Mouse (Mus musculus) heart, embryonic 13.5 days (tissue): ENCODE data around the gene Bpifb9a. TPM values are rescaled to one million over a fixed set of nuclear protein-coding genes. Genes with fewer than 3 reads are reported as not detected.
"Not testable (repeated sequence)": the region's sequence is repeated elsewhere in the genome, so short reads cannot be mapped to it uniquely, and the experiment has no call there.

Source experiments
- ATAC-seq: fragments of 200-750 bp; cut with Nextera tagmentation; 2 replicates; pipeline ENCODE4 v1.8.0; 2017; ENCODE audit warnings: moderate TSS enrichment; ENCODE audit not compliant: insufficient number of reproducible peaks, low FRiP score, low TSS enrichment; ENCODE audit errors: extremely low read depth
- H3K27ac ChIP-seq: fragments of 300-500 bp; sonication (generic); replicated peaks from 2 replicates; pipeline ENCODE4 v1.5.1; 2015; ENCODE audit warnings: moderate library complexity, mild to moderate bottlenecking, inconsistent platforms
- H3K27me3 ChIP-seq: fragments of 300-500 bp; sonication (generic); replicated peaks from 2 replicates; pipeline ENCODE4 v1.6.1; 2015; ENCODE audit warnings: mild to moderate bottlenecking, inconsistent platforms
- H3K36me3 ChIP-seq: fragments of 300-500 bp; sonication (generic); 2 replicates; pipeline ENCODE4 v1.6.1; 2015; ENCODE audit warnings: mild to moderate bottlenecking, inconsistent platforms
- H3K4me1 ChIP-seq: fragments of 300-500 bp; sonication (generic); 2 replicates; pipeline ENCODE4 v1.6.1; 2015; ENCODE audit warnings: inconsistent platforms
- H3K4me2 ChIP-seq: fragments of 300-500 bp; sonication (generic); 2 replicates; pipeline ENCODE4 v1.6.1; 2015; ENCODE audit warnings: inconsistent platforms, mild to moderate bottlenecking, moderate library complexity
- H3K4me3 ChIP-seq: fragments of 300-500 bp; sonication (generic); 2 replicates; pipeline ENCODE4 v1.5.1; 2015; ENCODE audit warnings: moderate library complexity, mild to moderate bottlenecking, inconsistent platforms
- H3K9ac ChIP-seq: fragments of 300-500 bp; sonication (generic); 2 replicates; pipeline ENCODE4 v1.6.1; 2015; ENCODE audit warnings: inconsistent platforms, mild to moderate bottlenecking, moderate library complexity
- H3K9me3 ChIP-seq: fragments of 300-500 bp; sonication (generic); 2 replicates; pipeline ENCODE4 v1.6.1; 2016; ENCODE audit warnings: inconsistent platforms
- WGBS: fragments of 180-500 bp; shearing (Covaris S2); methylation state at CpG from one replicate; pipeline ENCODE4 v1.1.7; 2015; ENCODE audit warnings: mixed read lengths; 5-methylcytosine and 5-hydroxymethylcytosine counted together
- polyA plus RNA-seq: library from polyadenylated mRNA; unstranded; fragments of >200 nt; fragmentation: Nextera tagmentation; extraction: Ambion mirVana; gene quantifications from 2 replicates; pipeline ENCODE4 v1.2.1, GENCODE M21; 2015

Bpifb9a gene
- polyA plus RNA-seq = not detected in 2 replicates

- H3K4me1 ChIP-seq, H3K27ac ChIP-seq, H3K36me3 ChIP-seq, H3K4me3 ChIP-seq, H3K9ac ChIP-seq, H3K4me2 ChIP-seq, ATAC-seq, H3K27me3 ChIP-seq, H3K9me3 ChIP-seq: not testable (repeated sequence)
- WGBS = 78% methylated on average over 5 of the region's 5 CpGs
Measured at GRCm38 (mm10) chr2:154257554-154257953, at the start of gene Bpifb9a. Gene Bpifb9a (plus strand): TSS chr2:154257854.

GRCm38 (mm10) chr2:154209112-154209511 is 48.5 kb upstream of the Bpifb9a start:
- Histone ChIP-seq H3K9me3 (no peaks in the 10 kb centered on the region), H3K4me2 (no peak overlapping the region), H3K36me3 (no peaks in the 10 kb centered on the region), H3K9ac (no peak overlapping the region), H3K4me3 (no peak overlapping the region), H3K4me1 (peaks cover 16% of the 10 kb centered on the region), H3K27ac (no peak overlapping the region), H3K27me3 (peaks cover 13% of the 10 kb centered on the region)
- no peak for ATAC-seq
- WGBS = 4% methylated on average over 3 of the region's 3 CpGs

GRCm38 (mm10) chr2:154211121-154211520 is 46.5 kb upstream of the Bpifb9a start:
- no peak for ATAC-seq
- H3K9ac ChIP-seq = no peak overlapping the region
- H3K36me3 ChIP-seq = no peaks in the 10 kb centered on the region
- no peak overlapping the region for H3K4me3 ChIP-seq
- no peak overlapping the region for H3K27ac ChIP-seq
- 47% methylated on average over 1 of the region's 1 CpGs for WGBS
- H3K27me3 ChIP-seq = peaks cover 10% of the 10 kb centered on the region
- peaks cover 19% of the 10 kb centered on the region for H3K4me1 ChIP-seq
- H3K4me2 ChIP-seq = no peak overlapping the region
- H3K9me3 ChIP-seq = no peaks in the 10 kb centered on the region

GRCm38 (mm10) chr2:154211881-154212280 is 45.8 kb upstream of the Bpifb9a start:
- Histone ChIP-seq H3K9me3 (no peaks in the 10 kb centered on the region), H3K4me3 (no peak overlapping the region), H3K27ac (no peak overlapping the region), H3K9ac (no peak overlapping the region), H3K27me3 (peaks cover 10% of the 10 kb centered on the region), H3K4me1 (peaks cover 13% of the 10 kb centered on the region), H3K36me3 (no peaks in the 10 kb centered on the region), H3K4me2 (no peak overlapping the region)
- 85% methylated on average over 4 of the region's 4 CpGs for WGBS
- ATAC-seq = no peak

- Histone ChIP-seq H3K27me3 (peaks cover 15% of the 10 kb centered on the region), H3K36me3 (no peaks in the 10 kb centered on the region), H3K9me3 (no peaks in the 10 kb centered on the region), H3K27ac (no peak overlapping the region), H3K9ac (no peak overlapping the region), H3K4me1 (0 out of 2 replicates have a peak, but pooled peaks cover 3% of the 10 kb centered on the region), H3K4me2 (no peak overlapping the region), H3K4me3 (no peak overlapping the region)
- ATAC-seq = no peak
- 10% methylated on average over 5 of the region's 5 CpGs for WGBS
Measured at GRCm38 (mm10) chr2:154215191-154215590, 42.5 kb upstream of the Bpifb9a start.

- Histone ChIP-seq H3K27ac (no peak overlapping the region), H3K36me3 (no peaks in the 10 kb centered on the region), H3K4me1 (peaks cover 27% of the 10 kb centered on the region), H3K9me3 (no peaks in the 10 kb centered on the region), H3K9ac (no peak overlapping the region), H3K4me2 (no peak overlapping the region), H3K27me3 (0 out of 2 replicates have a peak, but pooled peaks cover 5% of the 10 kb centered on the region), H3K4me3 (no peak overlapping the region)
- no peak for ATAC-seq
- WGBS = 69% methylated on average over 5 of the region's 5 CpGs
Measured at GRCm38 (mm10) chr2:154219950-154220349, 37.7 kb upstream of the Bpifb9a start.

GRCm38 (mm10) chr2:154223265-154223916 is 34.3 kb upstream of the Bpifb9a start, which contains the start of gene Bpifb5:
Gene Bpifb5 (plus strand): TSS chr2:154223742.
- WGBS = 7% methylated on average over 14 of the region's 14 CpGs
- H3K4me1 ChIP-seq = peaks cover 43% of the 10 kb centered on the region
- ATAC-seq = no peak; the same call in 1 of the 2 replicates
- H3K9me3 ChIP-seq = no peaks in the 10 kb centered on the region
- H3K27me3 ChIP-seq = no peaks in the 10 kb centered on the region
- H3K4me3 ChIP-seq = no peak within 1 kb of the TSS
- 0 out of 2 replicates have a peak within 1 kb of the TSS, but pooled peaks have one; percentile 12 for H3K27ac ChIP-seq
- H3K9ac ChIP-seq = no peak within 1 kb of the TSS
- H3K36me3 ChIP-seq = no peaks in the 10 kb centered on the region
- H3K4me2 ChIP-seq = peak within 1 kb of the TSS; percentile 47

GRCm38 (mm10) chr2:154223917-154224273 is 33.8 kb upstream of the Bpifb9a start:
- H3K4me2 ChIP-seq = peak overlapping the region; percentile 47
- H3K27ac ChIP-seq = 0 out of 2 replicates have a peak overlapping the region, but pooled peaks have one; percentile 12
- no peak overlapping the region for H3K4me3 ChIP-seq
- ATAC-seq = no peak
- no peaks in the 10 kb centered on the region for H3K36me3 ChIP-seq
- no peaks in the 10 kb centered on the region for H3K9me3 ChIP-seq
- no peak overlapping the region for H3K9ac ChIP-seq
- H3K4me1 ChIP-seq = peaks cover 43% of the 10 kb centered on the region
- no peaks in the 10 kb centered on the region for H3K27me3 ChIP-seq
- WGBS = 11% methylated on average over 2 of the region's 2 CpGs

- Histone ChIP-seq H3K27me3 (no peaks in the 10 kb centered on the region), H3K27ac (no peak overlapping the region), H3K4me3 (no peak overlapping the region), H3K4me1 (peaks cover 43% of the 10 kb centered on the region), H3K9ac (no peak overlapping the region), H3K4me2 (no peak overlapping the region), H3K9me3 (no peaks in the 10 kb centered on the region), H3K36me3 (no peaks in the 10 kb centered on the region)
- WGBS = 67% methylated on average over 4 of the region's 4 CpGs
- ATAC-seq = no peak
Measured at GRCm38 (mm10) chr2:154226991-154227390, 30.7 kb upstream of the Bpifb9a start.

- no peak for ATAC-seq
- H3K36me3 ChIP-seq = no peaks in the 10 kb centered on the region
- no peak overlapping the region for H3K4me3 ChIP-seq
- H3K4me2 ChIP-seq = no peak overlapping the region
- no peaks in the 10 kb centered on the region for H3K27me3 ChIP-seq
- H3K27ac ChIP-seq = no peak overlapping the region
- H3K9ac ChIP-seq = no peak overlapping the region
- H3K4me1 ChIP-seq = peaks cover 40% of the 10 kb centered on the region
- no peaks in the 10 kb centered on the region for H3K9me3 ChIP-seq
- 63% methylated on average over 5 of the region's 5 CpGs for WGBS
Measured at GRCm38 (mm10) chr2:154227830-154228229, 29.8 kb upstream of the Bpifb9a start.

- Histone ChIP-seq H3K4me2 (no peak overlapping the region), H3K4me3 (no peak overlapping the region), H3K27me3 (no peaks in the 10 kb centered on the region), H3K27ac (no peak overlapping the region), H3K4me1 (no peaks in the 10 kb centered on the region), H3K36me3 (no peaks in the 10 kb centered on the region), H3K9ac (no peak overlapping the region), H3K9me3 (no peaks in the 10 kb centered on the region)
- 83% methylated on average over 6 of the region's 6 CpGs for WGBS
- ATAC-seq = no peak
Measured at GRCm38 (mm10) chr2:154233426-154233825, 24.2 kb upstream of the Bpifb9a start.

GRCm38 (mm10) chr2:154240771-154241170 is 16.9 kb upstream of the Bpifb9a start:
- no peak overlapping the region for H3K4me3 ChIP-seq
- no peak overlapping the region for H3K27ac ChIP-seq
- no peak for ATAC-seq

More at GRCm38 (mm10) chr2:154240771-154241170, 16.9 kb upstream of the Bpifb9a start:
- 75% methylated on average over 6 of the region's 6 CpGs for WGBS
- Histone ChIP-seq H3K4me2 (no peak overlapping the region), H3K9ac (no peak overlapping the region), H3K4me1 (no peaks in the 10 kb centered on the region), H3K36me3 (no peaks in the 10 kb centered on the region), H3K9me3 (no peaks in the 10 kb centered on the region), H3K27me3 (no peaks in the 10 kb centered on the region)
